Mouse (Mus musculus) kidney, adult 8-10 months (tissue): ENCODE results near the gene Elfn2.
A peak's percentile ranks its signal among the peaks of the same experiment; 100 is the strongest.

ENCODE experiments used
- DNase-seq, 2 experiments: peaks; one replicate each; pipeline ENCODE4 v3.0.0; 2022

Elfn2 gene

GRCm38 (mm10) chr15:78718290-78719250 lies at the start of gene Elfn2:
Gene Elfn2 (minus strand): TSS chr15:78718771.
- DNase-seq: no peak

- DNase-seq: no peak
Measured at GRCm38 (mm10) chr15:78763704-78764103, 45.1 kb upstream of the Elfn2 start.

DNA sequence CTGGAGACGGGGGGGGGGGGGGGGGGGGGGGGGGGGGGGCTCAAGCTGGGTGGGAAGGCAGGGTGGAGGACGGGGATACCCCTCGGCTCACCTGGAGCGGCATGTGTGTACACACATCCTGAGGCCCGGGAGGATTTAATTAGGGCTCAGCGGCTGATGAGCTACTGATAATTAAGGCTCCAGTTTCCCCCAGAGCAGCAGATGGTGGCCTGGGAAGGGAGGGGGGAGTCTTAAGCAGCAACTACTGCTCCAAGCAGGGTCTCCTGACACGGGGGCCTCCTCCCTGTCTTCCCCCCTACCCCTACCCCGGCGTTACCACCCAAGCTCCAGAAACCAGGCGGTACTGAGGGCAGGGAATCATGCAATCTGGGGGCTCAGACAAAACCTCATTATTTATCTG lies 44.6 kb upstream of the Elfn2 start:
- DNase-seq: no peak

GRCm38 (mm10) chr15:78761112-78761511 lies 42.5 kb upstream of the Elfn2 start:
- no peak for DNase-seq

- no peak for DNase-seq
Measured at GRCm38 (mm10) chr15:78758132-78758531, 39.6 kb upstream of the Elfn2 start.

GRCm38 (mm10) chr15:78755966-78756725 lies 37.6 kb upstream of the Elfn2 start:
- DNase-seq: peak; percentile 83 to 85

GRCm38 (mm10) chr15:78755226-78755625 lies 36.7 kb upstream of the Elfn2 start:
- peak in 1 of 2 experiments; percentile 33 for DNase-seq

DNA sequence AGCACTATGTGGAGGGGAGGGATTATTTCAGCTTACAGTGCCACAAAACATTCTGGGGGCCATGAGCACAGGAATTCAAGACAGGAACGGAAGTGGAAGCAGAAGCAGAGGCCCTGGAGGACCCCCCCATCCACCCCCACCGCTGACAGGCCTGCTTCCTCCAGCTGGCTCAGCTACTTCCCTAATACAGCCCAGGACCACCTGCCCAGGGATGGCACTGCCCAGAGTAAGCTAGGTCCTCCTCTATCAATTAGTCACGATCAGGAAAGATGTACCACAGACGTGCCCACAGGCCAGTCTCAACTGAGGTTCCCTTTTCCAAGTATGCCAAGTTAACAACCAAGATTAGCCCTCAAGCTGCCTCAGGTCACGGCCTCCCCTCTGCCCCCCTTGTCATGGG lies 35.6 kb upstream of the Elfn2 start:
- DNase-seq: no peak

- DNase-seq: no peak
Measured at GRCm38 (mm10) chr15:78752991-78753390, 34.4 kb upstream of the Elfn2 start.

- DNase-seq: no peak
Measured at GRCm38 (mm10) chr15:78750608-78751350, 32.2 kb upstream of the Elfn2 start.

DNA sequence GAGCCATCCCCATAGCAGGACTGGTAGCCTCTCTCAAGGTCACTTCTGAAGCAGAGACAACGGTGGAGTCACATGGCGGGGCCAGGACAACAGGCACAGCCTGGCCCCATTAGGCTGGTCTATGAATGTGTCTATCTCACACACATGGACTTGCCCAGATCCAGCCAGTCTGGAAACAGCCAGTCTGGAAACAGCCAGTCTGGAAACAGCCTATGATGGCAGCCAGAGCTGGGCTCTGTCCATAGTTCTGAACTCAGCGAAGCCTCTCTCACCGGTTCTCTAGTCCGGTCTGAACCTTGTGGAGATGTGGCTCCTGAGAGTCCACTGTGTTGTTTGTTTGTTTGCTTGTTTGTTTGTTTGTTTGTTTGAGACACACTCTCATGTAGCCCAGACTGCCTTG lies 31.3 kb upstream of the Elfn2 start:
- DNase-seq: peak in 1 of 2 experiments; percentile 26

DNA sequence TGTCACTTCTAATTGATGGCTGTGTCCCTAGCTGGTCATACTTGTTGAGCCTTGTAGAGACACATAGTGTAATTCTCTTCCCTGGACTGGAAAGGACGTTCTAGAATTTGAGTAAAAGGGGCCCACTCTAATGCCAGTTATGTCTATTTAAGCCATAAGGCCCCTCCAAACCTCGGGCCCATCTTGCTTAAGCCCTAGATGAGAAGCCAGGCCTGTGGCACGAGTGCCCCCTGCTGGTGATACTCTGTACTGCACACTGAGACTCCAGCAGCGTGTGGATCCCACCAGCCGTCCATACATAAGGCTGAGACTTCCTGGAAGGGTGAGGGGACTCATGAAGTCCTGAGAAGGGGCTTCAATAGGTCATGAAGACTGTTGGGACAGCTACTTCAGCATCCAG lies 25.6 kb upstream of the Elfn2 start:
- DNase-seq: peak; percentile 24 to 76

- DNase-seq: no peak
Measured at GRCm38 (mm10) chr15:78742831-78743230, 24.3 kb upstream of the Elfn2 start.

DNA sequence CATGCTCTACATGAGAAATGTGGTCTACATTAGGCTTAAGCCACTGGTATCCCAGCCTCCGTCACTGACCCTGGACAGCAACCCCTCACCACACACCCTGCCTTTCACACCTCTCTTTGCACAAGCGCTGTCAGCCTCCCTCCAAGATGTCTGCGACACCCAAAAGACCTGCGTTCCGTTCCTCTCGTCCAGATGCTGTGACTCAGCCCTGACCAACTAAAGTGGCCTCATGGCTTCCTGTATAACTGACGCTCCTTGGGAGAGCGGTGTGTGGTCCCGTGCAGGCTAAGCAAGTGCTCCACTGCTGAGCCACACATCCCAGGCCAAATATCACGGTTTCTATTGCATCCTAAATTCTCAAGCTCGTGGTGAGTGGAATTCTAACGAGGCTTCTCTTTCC lies 22.1 kb upstream of the Elfn2 start:
- no peak for DNase-seq

- DNase-seq: no peak
Measured at GRCm38 (mm10) chr15:78737146-78737545, 18.6 kb upstream of the Elfn2 start.

- no peak for DNase-seq
Measured at GRCm38 (mm10) chr15:78736681-78737100, 18.1 kb upstream of the Elfn2 start.

DNA sequence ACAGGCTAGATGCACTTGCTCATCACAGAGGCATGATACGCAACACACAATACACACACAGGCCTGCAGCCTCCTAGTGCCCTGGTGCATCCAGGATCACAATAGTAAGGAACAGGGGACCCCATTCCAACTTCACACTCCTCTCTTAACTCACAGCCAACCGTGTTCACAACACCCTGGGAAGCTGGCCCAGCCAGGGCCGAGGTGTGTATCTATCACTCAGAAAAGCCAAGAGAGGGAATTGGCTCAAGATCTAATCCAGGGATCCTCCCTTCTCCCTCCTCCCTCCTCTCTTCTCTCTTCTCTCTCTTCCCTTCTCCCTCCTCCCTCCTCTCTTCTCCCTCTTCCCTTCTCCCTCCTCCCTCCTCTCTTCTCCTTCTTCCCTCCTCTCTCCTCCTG lies 17.6 kb upstream of the Elfn2 start:
- DNase-seq: no peak

DNA sequence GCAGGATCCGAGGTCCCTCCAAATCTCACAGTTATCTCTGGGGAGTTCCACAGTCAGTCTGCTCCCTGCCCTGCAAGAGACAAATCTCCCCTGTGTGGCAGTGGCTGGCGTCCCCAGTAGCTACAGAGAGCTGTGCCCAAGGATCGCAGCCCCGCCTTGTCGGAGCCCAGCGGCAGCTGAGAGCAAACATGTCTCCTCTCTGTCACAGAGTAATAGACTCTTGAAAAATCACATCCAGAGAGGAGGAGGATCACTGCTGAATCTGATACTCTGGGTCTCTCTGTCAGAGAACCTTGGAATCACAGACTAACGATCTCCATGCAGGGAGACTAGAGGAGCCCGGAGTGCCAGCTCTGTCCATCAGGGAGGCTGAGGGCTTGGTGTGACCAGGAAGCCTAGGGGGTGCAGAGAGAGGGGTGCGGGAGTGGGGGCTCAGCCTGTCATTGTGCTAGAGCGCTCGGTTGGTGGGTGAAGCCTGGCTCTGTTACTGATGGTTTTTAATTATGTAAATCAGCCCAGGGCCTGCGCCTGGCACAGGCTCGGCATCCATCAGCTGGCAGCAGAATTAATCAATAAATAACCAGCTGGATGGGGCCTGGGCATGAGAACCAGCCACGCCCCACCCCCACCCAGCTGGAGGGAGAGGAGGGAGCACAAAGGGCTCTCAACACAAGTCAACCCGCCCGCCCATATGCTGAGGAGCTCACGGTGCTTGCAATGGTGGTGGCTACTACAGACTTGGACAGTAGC lies 17.0 kb upstream of the Elfn2 start:
- DNase-seq: peak; percentile 30 to 43

- no peak for DNase-seq
Measured at GRCm38 (mm10) chr15:78731830-78732229, 13.3 kb upstream of the Elfn2 start.

DNA sequence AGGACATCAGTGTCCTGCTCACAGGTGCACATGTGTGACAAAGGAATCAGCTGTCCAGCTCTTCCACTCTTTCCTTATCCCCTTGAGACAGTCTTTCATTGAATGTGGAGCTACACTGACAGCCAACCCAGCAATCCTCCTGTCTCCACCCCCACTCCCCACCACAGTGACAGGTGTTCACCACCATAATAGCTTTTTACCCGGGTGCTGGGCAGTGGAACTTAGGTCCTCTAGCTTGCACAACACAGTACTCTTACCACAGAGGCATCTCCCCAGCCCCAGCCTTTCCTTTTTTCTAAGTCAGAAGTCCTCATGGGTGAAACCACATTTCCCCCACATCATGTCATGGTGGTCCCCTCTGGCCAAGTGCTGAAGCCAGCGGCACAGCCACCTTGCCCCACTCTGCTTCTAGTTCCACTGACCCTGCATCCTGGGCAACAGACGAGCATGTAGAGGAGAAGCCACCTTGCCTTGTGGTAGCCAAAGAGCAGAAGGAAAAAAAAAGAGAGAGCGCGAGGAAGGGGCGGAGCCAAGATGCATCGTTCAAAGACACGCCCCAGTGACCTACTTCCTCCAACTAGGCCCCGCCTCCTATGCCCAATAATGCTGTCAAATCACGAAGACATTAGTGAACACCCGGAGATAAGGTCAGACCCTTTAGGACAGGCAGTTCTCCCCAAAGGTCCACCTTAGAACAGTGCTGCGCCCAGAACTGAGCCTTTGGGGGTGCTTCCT lies 11.9 kb upstream of the Elfn2 start:
- no peak for DNase-seq

DNA sequence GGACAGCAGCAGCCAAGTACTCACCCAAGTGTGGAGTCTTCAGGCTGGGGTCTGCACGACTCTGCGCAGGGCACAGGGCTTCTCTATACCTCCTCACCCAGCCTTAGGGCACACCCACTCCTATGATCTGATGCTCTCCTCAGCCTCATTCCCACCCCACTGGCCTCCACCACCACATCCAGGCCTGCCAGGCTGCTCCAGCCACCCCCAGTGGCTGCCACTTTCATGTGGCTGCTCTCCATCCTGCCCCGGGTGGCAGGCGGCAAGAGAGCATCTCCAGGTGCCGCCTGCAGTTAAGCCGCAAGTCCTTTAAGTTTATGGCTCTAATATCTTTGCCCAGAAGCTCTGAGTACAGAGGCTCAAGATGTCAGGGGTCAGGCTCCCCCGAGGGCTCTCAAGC lies 8.1 kb upstream of the Elfn2 start:
- DNase-seq: no peak

- DNase-seq: no peak
Measured at GRCm38 (mm10) chr15:78720532-78720931, 2.0 kb upstream of the Elfn2 start.
